Mouse (Mus musculus): Measurements from ENCODE around the gene Ccl3.

- no peak for TF ChIP-seq CTCF (IDR thresholded peaks at IDR 0.05; ENCODE audit: low read depth)
- no peak for TF ChIP-seq EP300 (optimal IDR thresholded peaks at IDR 0.05)
Measured at GRCm38 (mm10) chr11:83618238-83618637, 30.9 kb downstream of the Ccl3 start.

All from stomach, postnatal 0 days (tissue).